Mouse (Mus musculus) heart, adult 18-20 months (tissue): ENCODE data around the gene Tmem132b. TPM values are rescaled to one million over a fixed set of nuclear protein-coding genes. Genes with fewer than 3 reads are reported as not detected.

ENCODE experiments used
- DNase-seq, 2 experiments: peaks; one replicate each; pipeline ENCODE4 v3.0.0; 2021 to 2022; ENCODE audit warnings: mixed read lengths in 1 of 2
- total RNA-seq, 2 experiments: library from RNA; stranded (reverse); gene quantifications; 2 replicates each; pipeline ENCODE4 v1.2.3; 2021

The Tmem132b gene
- total RNA-seq, 2 experiments from 2014 or later = not detected

DNA sequence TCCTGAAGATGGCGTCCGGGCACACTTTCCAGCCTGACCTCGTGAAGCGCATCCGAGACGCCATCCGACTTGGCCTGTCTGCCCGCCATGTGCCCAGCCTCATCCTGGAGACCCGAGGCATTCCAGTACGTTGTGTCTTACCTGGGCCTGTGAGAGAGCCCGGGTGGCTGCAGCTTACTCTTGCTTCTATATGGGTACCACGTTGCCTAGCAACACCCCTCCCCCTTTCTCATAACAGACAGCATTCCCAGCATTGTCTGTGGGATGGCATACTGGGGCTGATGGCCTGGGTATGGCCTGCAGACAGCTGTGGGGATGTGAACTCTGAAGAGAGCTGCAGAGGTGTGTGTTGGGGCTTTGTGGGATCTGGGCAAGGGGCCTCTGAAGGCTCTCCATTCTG, 16.6 kb upstream of the Tmem132b start:
- DNase-seq = no peak

DNA sequence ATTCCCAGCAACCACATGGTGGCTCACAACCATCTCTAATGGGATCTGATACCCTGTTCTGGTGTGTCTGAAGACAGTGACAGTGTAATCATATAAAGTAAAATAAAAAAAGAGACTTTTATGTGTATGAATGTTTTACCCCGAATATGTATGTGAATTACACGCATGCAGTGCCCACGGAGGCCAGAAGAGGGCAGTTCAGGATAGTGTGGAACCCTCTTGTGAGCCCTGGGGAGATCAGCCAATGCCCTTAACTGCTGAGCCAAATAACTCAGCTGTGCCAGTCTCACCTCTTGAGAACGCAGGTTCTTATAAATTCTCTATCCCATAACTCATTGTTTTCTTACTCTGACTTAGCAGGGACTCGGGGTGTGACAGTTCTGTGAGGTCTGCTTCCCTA, 12.9 kb upstream of the Tmem132b start:
- DNase-seq = peak in 1 of 2 experiments; percentile 35

DNA sequence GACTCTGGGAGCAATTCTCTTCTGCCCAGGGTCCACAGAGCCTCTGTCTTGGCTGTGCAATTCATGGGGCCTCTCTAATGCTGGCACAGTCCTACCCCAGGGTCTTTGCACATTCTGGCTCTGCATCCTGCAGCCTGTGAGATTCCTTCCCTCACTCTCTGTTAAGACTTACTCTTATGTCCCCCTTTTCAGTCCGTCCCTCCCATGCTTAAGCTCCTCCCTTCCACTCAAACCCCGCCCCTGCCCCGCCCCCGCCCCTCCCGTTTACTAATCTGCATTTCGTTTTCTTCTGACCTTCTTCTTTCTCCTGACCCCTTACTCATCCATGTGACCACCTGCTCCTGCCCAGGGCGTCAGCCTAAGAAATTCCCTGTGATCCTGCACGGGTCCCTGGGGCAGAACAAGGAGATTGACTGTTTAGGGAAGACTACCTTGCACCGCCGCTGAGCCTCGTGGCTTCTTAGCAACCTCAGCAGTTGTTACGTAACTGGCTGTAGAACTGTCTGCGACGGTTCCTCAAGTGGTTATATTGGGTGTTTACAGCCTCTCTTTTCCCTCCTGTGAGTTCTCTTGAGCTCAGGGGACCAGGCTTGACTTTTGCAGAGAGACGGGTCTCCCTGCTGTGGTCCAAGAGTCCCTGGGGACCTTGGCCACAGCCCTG, 10.5 kb upstream of the Tmem132b start:
- DNase-seq = no peak

DNA sequence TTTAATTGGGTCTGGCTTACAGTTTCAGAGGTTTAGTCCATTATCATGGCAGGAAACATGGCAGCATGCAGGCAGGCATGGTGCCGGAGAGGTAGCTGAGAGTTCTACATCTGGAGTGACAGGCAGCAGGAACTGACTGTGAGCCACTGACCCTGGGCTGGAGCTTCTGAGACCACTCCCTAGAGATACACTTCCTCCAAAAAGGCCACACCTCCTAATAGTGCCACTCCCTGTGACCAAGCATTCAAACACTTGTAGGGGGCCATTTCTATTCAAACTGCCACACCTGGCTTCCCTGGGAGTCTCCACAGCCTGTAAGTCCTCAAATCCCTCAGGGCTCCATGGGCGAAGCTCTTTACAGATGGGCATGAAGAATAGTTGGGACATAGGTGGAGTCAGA, 8.2 kb upstream of the Tmem132b start:
- DNase-seq = no peak

DNA sequence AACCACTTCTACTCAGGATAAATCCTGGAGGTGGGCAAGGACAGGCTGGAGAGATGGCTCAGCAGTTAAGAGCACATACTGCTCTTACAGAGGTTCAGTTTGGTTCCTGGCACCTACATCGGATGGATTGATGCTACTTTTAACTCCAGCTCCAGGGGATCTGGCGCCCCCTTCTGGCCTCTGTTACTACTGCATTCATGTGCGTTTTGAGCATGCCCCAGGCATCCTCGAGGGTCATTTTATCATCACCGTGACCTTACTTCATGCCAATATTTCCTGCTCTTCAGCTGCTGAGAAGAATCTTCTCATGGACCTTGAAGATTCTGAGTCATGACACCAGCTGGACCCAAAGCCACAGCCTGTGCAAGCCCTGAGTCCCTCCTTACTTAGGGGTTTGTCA, 6.1 kb upstream of the Tmem132b start:
- no peak for DNase-seq

DNA sequence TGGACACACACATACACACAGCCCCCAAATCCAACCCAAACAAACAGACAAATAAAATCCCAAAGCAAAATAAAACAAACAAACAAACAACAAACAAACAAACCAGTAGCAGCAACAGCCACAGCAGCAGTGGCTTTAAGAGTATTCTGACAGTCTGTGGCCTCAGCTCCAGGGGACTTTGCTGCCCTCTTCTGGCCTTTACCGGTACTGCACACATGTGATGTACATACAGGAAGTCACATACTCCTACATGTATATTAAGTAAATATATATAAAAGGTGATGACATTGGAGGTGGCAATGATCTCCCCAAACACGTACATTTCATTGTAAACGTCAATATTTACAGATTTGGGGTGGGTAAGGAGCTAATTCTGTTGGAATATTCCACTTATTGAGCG, 5.1 kb upstream of the Tmem132b start:
- no peak for DNase-seq

DNA sequence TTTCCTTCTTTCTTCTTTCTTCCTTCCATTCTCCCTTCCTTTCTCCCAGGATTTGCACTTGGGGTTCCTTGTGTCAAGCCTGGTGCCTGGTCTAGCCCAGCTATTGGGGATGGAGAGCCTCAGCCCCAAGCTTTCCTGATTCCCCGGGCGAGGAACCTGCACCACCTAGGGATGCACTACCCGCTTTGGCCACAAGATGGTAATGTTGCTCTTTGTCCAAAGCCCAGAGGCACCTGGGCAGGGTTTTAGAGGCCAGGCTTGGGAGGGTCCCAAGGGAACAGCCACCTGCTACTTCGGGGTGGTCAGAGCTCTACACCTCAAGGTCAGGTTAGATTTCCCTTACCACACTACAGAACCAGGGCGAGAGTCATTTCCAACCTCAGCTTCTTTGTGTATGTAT, 2.5 kb upstream of the Tmem132b start:
- DNase-seq = peak; percentile 32 to 81

DNA sequence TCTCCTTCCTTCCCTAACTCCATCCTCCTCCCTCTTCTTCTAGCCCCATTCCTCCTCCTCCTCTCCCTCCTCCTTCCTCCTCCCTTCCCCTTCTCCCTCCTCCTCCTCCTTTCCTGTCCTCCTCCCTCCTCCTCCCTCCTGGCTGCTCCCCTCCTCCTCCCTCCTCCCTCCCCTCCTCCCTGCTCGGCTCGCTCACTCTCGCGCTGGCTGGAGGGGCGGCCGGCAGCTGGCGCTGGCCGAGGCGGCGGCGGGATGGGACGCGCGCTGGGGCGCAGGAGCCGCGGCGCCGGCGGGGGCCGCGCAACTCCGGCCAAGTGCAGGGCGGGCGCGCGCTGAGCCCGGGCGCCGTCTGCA, 594 bp downstream of the Tmem132b start:
- DNase-seq = no peak

DNA sequence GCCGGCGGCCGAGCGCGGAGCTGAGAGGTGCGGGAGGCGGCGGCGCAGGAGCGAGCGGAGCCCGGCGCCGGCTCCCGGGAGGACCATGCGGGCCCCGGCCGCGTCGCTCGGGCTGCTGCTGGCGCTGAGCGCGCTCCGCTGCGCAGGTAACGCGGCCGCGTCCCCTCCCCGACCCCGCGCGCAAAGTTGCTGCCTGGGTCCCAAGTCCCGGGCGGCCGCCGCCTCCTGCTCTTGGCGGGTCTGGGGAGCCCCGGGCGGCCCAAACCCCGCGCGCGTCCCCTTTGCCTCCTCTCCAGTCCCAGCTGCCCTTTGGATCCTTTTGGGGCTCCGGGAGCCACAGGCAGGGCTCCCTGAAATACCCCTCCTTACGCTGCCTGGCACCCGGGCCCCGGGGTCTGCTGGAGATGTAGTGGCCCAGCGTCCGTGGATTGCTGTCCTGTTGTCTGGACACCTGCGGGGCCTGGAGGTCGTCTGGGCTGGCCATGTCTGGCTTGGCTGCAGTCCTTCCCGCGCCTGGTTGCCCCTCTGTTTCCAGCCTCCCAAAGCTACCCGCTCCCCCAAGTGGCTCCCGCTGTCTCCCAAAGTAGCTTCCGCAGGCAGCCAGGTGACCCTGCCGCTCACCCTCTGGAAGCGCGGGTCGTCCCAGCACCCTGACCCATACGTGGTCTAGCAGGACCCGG, 1.1 kb downstream of the Tmem132b start:
- no peak for DNase-seq

DNA sequence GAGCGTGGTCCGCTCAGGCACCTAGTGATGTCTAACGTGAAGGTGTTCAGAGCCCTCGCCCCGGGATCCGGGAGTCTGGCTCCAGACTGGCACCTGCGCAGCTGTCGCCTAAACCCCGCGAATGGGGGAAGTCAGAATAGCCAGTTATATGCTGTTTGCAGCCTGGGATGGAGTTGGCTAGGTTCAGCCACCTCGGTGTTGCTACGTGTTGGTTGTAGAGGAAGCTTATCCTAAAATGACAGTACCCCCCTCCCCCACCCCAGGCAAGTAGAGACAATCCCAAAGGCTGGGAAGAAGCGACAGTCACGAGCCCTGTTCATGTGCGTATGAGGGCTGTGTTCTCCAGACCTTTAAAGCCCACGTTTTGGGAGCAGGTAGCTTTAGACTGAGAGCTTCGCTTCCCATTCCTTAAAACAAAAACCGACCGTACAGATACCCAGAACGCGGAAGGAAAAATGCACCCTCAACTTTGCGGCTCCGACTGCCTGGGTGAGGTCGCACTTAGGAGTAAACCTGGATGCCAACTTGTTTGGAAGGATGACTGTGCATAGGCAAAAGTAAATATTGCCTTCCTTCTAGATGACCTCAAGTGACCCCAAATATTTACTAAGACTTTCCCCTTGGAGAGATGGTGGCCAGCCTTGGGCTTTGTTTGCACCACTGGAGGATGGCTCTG, 1.8 kb downstream of the Tmem132b start:
- no peak for DNase-seq

DNA sequence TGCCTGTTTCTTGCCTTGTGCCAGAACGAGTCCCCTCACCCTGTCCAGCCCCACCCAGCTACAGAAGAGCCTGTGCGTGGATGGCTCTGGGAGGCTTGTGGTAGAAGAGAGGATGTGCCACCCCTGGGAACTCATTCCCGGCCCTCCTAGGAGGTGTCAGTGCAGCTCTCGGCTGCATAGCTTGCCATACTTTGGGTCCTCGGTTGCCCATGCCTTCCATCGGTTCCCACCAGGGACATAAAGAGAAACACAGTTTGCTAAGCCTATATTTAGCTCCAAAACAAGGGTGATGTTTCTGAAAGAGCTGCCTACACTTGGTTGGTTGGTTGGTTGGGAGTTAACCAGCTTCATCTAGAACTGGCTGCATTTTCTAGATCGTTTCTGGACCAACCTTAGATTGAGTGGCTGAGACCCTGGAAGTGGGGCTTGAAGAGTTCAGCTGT, 2.6 kb downstream of the Tmem132b start:
- no peak for DNase-seq

DNA sequence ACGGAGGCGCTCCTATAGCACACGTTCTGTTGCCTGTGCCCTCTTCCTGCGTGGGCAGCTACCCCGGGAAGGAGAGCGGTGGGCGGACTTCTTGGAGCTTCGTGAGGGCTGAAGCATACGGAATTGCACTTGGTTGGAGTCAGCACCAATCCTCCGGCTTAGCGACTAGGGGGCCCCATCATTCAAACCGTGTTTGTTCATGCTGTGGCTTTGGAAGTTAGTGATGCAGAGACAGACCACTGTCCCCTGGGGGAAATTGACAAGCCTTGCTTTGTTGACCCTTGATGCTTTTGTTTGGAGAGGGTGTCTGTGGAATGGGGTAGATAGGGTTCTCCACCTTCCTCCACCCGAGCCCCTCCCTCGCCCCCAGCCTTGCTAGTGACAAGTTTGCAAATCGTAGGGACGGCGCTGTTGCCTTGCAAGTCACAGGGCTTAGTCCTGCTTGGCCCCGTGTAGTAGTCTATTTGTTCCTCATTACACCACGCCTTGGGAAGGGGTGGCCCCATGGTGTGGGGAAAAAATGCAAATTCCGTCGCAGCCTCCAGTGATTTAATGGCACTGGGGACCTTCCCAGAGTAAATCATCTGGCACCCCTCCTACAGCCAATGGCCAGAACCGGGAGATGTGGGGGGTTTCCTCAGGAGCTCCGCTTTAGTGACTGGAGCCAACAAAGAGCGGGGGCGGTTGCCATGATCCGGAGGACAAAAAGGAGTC, 3.2 kb downstream of the Tmem132b start:
- no peak for DNase-seq

DNA sequence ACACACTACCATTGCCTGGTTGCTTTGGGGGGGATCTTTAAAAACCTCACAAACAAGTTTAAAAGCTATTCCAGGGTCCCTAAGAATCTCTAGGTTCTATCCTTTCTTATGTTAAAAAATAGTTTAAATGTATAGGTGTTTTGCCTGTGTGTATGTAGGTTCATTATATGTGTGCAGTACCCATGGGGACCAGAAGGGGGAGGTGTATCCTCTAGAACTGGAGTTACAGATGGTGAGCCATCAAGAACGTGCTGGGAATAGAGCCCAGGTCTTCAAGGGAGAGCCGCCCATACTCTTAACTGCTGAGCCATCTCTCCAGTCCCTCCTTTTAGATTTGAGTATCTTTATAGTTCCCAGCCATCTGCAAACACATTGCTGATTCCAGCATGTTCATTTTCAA, 13.5 kb downstream of the Tmem132b start:
- no peak for DNase-seq

DNA sequence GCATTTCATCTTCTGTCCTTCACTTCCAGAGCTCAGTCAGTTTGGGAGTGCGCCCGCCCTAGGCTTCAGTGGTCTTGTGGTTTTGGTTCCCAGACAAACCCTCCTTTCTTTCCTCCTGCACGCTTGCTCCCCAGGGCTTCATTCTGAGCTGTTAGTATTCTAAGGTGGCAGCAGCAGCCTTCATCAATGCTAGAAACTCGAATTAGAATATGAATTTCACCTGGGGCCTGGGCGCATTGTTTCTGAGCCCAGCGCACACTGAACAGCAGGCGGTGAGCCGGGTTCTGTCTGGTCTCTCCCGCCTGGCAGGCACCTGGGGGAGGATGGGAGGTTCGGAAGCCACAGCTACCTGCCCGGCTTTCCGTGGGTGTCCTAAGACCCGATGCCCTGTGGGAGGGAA, 14.7 kb downstream of the Tmem132b start:
- DNase-seq = no peak

DNA sequence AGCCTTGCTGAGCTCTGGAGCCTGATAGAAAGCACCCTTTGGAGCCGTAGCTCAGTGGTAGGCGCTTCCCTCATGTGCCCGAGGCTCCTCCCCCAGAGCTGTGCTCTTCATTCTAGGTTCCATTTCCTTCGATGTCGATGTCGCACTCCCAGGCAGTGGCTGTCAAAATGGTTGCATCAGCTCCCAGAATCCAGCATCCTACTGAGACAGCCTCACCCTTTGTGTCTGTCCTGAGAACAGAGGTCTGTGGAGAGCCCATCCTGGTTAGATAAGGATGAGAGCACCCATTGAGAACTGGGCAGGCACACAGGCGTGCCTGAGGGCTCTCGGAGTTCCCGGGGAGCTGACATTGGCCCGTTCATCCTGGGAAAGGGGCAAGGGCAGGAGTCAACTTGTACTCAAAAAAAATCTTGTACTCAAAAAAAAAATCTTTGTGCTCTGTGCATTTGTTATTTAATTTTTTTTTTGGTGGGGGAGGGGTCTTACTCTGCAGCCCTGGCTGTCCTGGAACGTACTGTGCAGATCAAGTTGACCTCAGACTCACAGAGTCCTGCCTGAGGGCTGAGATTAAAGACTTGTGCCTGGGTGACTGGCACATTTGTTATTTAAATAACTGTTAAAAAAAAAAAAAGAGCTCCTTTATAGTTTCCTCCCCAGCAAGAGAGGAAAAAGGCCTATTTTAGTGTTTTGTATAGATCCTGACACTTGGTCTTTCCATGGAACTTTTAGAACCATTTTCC, 18.3 kb downstream of the Tmem132b start:
- no peak for DNase-seq

DNA sequence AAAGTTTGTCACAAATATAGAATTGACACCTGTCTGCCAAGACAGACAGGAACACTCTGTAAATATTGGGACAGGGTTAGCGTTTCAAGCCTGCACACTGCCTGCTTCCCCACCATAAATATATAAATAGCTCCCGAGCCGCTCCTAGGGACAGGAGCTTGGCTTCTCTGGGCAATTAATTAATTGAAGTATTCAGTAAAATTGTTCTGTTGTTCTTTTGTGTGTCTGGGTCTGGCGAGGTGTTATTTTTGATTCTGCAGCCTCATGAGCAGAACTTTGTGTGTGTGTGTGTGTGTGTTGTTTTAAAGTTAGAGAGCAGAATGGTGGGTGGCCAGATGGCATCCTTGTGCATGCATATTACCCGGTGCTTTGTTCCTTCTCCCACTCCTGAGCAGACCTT, 24.2 kb downstream of the Tmem132b start:
- DNase-seq = no peak

DNA sequence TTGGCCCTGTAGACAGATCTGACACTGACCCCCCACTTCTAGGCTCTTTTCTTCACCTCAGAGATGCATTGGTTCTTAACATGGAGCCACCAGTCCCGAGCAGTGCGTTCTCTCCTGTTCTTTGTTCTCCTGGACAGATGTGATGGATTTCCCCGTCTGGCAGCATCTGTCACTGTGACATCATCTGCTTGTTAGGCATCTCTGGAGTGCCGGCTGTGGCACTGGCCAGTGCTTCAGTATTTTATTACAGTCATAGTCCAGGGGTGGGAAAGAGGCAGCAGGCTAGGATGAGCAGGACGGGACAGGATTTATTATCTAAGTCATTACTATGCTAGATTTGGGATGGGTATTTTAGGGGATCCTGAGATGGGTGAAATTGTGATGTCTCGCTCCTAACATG, 31.9 kb downstream of the Tmem132b start:
- DNase-seq = no peak

DNA sequence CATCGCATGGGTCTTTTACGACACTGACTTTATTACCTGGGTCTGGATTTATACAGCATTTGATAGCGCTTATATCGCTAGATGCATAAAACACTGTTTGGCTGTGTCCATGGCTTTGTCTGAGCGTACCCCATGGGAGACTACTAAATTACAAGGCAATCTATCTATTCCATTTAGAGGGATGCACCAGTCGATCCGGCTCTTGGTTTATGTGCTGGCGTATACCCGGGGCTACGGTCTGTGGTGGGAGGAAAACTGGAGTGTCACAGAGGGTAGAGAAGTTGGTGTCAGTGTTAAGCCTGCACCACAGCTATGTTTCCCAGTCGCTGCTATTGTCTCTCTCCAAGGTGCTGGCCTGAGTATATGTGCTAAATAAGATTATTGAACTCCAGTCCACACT, 34.2 kb downstream of the Tmem132b start:
- no peak for DNase-seq

DNA sequence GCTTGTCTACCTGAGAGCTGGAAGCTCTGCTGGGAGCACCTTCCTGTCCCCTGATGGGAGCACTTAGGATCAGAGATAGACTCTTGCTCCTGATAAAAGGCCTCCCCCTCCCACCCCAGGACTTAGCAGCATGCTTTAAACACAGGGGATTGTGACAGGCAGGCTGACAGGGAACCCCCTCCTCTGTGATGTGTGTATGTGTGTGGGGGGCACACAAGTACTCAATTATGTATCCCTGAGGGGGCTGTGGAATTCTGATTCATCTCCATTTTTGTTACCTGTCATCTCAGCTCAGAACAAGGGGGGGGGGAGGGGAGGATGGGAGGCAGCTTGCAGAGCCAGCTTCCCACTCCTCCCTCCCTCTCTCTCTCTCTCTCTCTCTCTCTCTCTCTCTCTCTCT, 36.9 kb downstream of the Tmem132b start:
- DNase-seq = no peak

DNA sequence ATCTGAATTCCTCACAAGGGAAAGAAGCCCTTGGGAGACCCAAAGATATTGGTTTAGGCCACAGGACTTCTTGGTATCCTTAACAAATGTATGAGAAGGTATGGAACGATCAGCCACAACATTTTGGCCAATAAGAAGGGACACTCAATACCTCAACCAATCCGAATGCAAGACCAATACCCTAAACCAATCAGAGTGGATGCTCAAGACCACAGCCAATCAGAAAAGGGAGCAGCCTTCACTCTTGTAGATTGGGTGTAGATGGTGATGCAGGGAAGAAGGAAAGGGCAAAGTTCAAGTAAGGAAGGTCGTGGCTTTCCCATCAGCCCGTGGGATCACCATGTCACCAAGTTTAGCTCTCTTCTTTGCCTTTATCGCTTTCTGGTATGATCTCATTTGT, 40.4 kb downstream of the Tmem132b start:
- DNase-seq = no peak

DNA sequence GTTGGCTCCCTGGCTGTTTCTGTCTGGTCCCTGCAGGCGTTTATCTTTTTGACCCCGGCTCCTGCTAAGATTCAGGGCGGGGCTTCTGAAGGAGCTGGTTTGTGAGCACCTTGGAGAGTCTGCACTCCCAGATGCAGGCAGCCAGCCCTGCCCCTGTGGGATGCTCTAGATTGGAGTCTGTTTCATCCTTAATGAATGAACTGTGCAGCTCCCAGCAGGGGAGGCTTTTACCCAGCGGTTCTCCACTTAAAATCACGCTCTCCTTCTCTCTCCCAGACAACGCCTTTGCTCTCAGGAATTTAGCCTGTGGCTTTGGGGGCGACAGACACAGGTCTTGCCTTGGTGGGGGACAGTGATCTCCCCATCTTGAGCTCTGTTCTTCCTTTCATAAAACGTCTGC, 43.3 kb downstream of the Tmem132b start:
- DNase-seq = no peak

DNA sequence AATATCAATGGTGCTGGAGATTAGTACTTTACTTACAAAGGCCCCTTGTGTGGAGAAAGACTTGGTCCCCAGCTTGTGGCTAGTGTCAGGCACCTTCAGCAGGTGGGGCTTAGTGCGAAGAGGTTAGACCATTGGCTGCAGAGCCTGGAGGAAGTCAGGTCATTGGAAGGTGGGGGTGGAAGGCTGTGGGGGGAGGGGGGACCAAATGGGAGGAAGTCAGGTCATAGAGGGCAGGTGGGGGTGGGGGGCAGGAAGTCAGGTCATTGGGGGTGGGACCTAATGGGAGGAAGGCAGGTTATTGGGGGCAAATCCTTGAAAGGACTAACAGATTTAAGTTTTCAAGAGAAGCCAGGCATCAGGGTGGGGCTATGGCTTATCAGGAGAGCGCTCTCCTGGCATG, 44.3 kb downstream of the Tmem132b start:
- no peak for DNase-seq
